Mouse (Mus musculus): ENCODE data around the gene Osbpl5.

The Osbpl5 gene

DNA sequence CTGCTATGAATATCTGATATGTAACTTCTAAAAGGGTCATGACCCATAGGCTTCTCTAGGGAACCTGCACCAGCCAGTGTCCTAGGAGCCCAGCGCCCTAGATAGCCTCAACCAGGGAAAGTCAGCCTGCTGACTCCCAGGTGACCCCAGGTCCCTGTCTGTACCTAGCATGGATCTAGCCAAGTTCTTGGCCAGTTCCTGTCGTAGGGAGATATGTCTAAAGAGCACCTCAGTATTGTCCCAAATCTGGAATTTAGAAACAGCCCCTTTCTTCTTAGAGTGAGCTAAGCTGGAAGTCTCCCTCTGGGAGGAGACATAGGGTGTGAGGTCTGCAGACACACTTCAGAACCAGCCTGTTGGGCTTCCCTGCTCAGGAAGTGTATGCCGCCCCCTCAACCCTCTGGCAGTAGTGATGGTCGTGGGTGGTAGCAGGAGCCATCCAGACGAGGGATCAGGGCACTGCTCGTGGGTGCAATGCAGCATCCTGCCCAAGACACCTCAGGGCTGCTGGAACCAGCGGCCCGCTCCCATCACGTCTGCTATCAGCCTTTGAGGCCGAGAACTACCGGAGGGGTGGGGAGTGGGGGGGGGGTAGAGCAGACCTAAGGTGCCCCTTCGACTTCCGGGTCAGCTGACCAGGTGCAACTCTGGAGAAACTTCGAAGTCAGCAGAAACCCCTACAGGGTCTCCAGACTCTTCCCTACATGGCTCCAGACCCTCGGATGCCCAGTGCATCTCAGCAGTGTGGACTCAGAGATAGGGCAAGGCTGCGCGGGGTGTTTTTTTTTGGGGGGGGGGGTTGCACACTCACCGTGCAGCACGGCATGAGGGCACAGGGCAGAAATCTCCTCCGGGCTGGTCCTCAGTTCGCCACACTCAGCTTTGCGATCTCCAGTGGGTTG lies at the start of gene Osbpl5:
Osbpl5 (minus strand) TSS at position 861 of the 902 bp plus-strand sequence.
- no peak for DNase-seq (ENCODE audit: low spot score)

DNA sequence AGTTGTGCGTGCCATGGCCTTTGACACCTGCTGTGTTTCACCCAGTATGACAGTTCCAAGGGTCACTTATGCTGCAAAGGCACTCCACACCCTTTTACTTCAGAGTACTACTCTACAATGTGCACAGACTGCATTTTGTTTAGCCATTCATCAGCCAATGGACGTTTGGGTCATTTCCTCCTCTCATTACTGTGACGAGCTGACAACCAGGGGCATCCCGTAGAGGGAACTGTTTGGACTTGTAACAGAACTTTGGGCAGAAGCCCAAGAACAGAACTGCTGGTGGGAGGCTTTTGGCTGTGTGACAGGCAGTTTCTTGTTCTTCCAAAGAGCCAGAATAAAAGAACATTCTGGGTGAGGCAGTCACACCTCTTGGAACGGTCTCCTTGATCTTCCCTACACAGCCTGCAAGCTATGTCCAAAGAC lies 48.4 kb upstream of the Osbpl5 start:
- DNase-seq (ENCODE audit: low spot score) = peak; percentile 29

DNA sequence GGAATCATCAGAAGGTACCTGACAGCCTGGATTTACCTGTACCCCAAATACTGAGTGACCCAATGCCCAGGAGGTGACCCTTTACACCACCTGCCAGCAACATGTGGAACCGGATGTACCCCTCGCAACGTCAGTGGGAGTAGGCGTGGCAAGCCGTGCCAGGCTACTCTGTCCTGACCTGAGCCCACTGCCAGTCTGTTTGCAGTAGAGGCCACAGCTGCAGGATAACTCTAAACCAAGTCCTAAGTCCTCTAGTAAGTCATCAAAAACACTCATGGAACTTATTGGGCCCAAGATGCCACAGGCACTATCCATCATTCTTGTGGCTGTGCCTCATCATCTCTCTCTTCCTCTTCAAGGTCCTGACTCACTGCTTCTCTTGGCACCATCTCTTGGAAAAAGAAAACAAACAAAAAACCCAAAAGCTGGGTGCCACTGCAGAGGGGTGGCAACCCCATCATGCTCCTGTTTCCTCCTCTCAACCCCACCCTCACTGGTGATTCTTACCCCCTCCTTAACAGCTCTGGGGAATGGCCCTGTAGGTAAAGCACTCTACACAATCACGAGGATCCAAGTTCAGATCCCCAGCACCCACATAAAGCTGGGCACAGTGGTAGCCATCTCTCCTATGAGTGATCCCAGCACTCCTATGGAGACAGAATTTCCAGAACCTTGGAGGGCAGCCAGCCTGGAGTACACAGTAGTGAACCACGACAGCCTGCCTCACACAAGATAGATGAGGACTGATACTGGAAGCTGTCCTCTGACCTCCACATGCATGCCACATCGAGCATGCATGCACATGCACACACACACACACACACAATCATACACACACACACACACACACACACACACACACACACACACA lies 44.6 kb upstream of the Osbpl5 start:
- no peak for DNase-seq (ENCODE audit: low spot score)

- no peak for DNase-seq (ENCODE audit: low spot score)
These were observed 44.0 kb upstream of the Osbpl5 start for GRCm38 (mm10) chr7:143800770-143801169.

GRCm38 (mm10) chr7:143798783-143799182 lies 42.0 kb upstream of the Osbpl5 start:
- DNase-seq (ENCODE audit: low spot score) = no peak

DNA sequence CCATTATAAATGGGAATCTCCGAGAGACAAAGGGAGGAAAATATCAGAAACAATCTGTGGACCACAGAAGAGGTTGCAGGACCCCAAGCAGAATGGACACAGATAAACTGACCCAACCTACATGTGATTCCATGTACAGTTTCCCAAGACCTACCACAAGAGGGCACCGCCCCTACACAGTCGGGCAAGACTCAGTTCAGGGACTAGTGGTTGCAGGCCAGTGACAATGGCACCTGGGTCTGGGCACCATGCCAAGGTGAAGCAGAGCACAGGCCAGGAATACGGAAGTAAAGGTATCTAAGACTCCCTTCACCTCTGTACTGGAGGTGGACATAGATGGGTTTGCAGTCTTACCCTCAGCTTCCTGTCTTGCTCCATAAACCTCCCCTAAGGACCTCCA lies 36.3 kb upstream of the Osbpl5 start:
- peak; percentile 40 for DNase-seq (ENCODE audit: low spot score)

DNA sequence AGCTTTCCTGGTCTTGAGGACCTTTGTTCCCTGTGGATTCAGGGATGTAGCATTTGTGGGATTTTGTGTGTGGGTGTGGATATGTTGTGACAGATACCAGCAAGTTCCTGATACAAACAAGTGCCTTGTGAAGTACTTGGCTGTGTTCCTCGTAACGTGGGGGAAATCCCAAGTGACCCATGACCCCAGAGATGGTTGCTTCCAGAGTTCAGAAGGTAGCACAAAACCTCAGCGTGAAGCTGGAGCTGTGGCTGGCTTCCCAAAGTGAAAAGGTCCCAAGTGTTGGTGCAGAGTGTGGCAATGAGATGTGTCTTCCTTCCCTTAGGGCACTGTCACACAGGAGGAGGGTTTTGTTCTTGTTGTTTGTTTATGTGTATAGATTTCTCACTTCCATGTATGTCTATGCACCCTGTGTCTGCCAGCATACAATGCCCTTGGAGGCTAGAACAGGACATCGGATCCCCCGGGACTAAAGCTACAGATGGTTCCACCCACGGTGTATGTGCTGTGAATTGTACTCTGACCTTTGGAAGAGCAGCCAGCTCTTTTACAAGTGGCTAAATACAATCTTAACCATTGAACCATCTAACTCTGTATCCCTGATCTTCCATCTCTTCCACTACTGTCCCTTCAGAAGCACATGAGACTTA lies 35.7 kb upstream of the Osbpl5 start:
- no peak for DNase-seq (ENCODE audit: low spot score)

- DNase-seq (ENCODE audit: low spot score) = peak; percentile 74
These were observed 27.4 kb upstream of the Osbpl5 start, which contains the start of gene Mrgpre for GRCm38 (mm10) chr7:143783996-143784829. Gene Mrgpre, minus strand, starts transcription at chr7:143784500.

DNA sequence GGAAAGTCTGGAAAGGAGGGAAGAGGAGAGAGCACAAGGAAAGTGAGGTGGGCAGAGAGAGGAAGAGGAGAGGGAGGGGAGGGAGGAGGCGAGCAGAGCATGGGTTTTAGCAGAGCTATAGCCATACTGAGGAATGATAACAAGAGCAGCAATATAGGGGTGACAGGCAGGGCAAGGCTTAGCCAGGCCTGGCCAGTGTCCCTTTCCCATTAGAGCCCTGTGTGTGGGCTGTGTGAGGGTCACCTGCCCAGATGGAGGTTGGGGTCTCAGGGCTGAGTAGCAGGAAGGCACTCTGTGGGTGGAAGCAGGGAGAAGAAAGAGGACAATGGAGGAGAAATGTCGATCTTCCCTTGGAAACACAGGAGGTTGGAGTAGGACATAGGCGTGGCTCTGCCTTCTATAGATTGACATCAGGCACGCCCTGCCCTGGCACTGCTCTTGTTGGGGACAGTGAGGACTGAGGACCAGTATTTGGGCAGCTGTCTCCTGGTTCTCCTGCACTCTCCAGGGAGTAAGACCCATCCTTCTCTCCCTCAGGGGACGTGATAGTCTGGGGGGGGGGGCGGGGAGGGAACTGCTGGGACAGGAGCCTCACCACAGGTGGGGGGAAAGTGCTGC lies 26.7 kb upstream of the Osbpl5 start:
- no peak for DNase-seq (ENCODE audit: low spot score)

DNA sequence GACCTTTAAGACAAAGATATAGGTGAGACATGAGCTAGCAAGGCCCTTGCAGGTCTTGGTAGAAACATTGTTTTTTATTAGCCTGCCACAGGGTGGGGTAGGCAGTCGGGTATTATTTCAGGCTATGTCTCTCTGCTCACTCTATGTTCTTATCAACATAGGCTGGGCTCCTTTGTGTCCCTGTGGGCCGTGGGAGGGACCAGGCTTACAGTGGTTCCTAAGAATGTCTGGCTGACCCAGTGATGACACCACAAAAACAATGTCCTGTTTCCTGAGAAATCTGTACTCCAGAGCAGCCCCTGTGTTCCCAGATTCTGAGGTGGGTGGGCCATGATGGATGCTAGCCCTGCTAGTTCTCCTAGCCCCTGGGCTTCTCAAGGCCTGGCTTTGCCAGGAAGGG lies 20.6 kb upstream of the Osbpl5 start:
- DNase-seq (ENCODE audit: low spot score) = no peak

DNA sequence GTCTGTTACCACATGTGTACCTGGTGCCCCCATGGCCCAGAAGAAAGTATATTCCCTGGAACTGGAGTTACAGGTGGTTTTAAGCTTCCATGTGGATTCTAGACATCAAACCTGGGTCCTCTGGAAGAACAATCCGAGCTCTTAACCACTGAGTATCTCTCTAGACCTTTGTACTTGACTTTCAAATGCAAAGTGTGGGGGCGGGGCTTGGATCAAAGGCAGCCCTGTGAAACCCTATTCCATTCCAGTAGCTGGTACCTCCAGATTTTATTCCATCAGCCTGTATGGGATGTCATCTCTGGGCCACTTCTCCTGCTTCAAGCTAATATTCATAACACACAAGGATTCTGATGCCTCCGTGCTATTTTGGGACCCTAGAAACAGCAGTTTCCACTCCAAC lies 19.4 kb upstream of the Osbpl5 start:
- DNase-seq (ENCODE audit: low spot score) = no peak

- no peak for DNase-seq (ENCODE audit: low spot score)
These were observed 12.7 kb upstream of the Osbpl5 start for GRCm38 (mm10) chr7:143769461-143769860.

GRCm38 (mm10) chr7:143768267-143768666 lies 11.5 kb upstream of the Osbpl5 start:
- DNase-seq (ENCODE audit: low spot score) = no peak

- no peak for DNase-seq (ENCODE audit: low spot score)
These were observed 10.1 kb upstream of the Osbpl5 start, which contains the start of gene Mrgprg for GRCm38 (mm10) chr7:143766893-143767292. Gene Mrgprg, minus strand, starts transcription at chr7:143766993.

DNA sequence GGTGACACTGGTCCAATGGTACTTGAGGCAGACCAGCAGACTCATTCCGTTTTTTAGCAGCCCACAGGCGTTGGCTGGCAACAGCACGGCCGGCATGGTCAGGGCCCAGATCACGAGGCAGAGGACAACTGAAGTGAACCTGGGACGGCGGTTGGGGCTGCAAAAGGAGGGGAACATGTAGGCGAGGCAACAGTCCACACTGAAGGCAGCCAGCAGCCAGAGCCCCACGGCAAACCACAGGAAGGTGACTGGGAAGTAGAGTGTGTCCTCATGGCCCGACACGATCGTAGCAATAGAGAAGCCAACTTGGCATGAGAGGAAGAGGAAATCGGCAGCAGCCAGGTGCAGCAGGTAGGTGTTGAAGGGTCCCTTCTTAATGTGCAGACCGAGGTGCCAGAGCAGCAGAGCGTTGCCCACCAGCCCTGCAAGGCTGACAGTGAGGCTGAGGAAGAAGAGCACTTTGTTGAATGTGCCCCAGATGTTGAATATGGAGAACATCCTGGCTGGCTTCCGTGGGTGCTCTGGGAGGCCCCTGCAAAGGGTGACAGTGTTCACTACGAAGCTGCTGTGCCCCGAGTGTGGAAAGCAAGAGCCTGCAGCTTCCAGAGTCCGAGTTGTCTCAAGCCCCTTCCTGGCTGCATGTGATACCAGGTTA lies 8.2 kb upstream of the Osbpl5 start:
- no peak for DNase-seq (ENCODE audit: low spot score)

GRCm38 (mm10) chr7:143763794-143764193 lies 7.0 kb upstream of the Osbpl5 start:
- no peak for DNase-seq (ENCODE audit: low spot score)

GRCm38 (mm10) chr7:143758956-143759355 lies 2.2 kb upstream of the Osbpl5 start:
- no peak for DNase-seq (ENCODE audit: low spot score)

DNA sequence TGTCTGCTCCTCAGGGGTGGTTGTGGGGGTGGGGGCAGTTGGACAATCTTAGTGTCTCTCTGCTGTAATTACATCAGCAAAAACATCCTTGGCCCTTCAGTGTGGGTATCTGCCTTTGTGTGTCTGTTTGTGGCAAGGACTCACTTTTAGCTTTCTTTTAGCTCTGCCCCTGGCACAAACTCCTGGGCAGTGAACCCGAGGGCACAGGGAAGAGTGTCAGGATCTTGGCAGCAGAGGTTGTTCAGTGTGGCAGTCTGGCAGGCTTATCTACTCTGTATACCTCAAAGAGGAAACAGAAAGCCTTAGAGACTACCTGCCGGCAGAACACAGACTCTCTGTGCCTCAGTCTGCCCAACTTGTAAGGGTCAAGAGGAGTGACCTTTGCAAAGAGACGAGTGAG lies 911 bp upstream of the Osbpl5 start:
- no peak for DNase-seq (ENCODE audit: low spot score)

- DNase-seq (ENCODE audit: low spot score) = peak; percentile 65
These were observed 224 bp upstream of the Osbpl5 start for GRCm38 (mm10) chr7:143757027-143757390.

- DNase-seq (ENCODE audit: low spot score) = no peak
These were observed 1.2 kb downstream of the Osbpl5 start for GRCm38 (mm10) chr7:143755357-143756124.
